Mouse (Mus musculus): ENCODE measurements around the gene Gm44511. TPM values are rescaled to one million over a fixed set of nuclear protein-coding genes. Genes with fewer than 3 reads are reported as not detected.

The Gm44511 gene
- polyA plus RNA-seq, 1 experiment from 2014 or later: not detected

DNA sequence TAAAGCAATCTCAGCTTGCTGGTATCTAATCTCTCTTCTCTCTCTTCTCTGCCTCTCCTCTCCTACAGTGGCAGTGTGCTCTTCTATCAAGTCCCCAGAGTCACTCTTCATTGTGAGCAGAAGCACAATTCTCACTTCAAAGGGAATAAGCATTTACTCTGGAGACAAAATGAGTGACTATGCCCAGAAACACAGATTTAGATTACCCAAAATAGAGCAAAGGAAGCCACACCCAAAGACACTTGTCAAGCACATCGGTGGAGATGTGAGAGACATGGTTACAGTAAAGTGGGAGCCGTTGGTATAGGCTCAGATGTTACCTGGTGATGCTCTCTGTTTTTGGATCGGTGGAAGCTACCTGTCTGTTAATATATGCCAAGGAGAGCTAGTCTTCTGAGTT, 26.7 kb upstream of the Gm44511 start:
- no peak overlapping the region for H3K4me3 ChIP-seq (ENCODE audit: low read depth, low read length)
- 81% methylated on average over 3 of the region's 3 CpGs for WGBS

DNA sequence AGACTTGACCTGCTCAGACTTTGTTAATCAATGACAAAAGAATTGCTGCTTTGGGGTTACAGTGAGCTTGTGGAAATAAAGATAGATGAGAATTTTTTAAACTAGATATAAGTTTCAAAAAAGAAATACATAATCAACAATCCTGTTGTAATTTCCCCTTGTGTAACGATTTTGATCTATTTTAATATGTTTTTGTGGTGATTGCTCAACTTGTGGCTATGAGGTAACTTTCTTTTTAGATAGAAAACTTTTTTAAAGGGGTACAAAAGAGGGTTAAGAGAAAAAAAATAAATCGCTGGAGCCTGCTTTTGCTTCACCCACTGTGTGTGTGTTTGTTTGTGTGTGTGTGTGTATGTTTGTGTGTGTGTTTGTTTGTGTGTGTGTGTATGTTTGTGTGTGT, 25.0 kb upstream of the Gm44511 start:
- no peak for ATAC-seq (ENCODE audit: insufficient number of reproducible peaks, insufficient read depth, low FRiP score, low read depth)
- Histone ChIP-seq H3K36me3 (ENCODE audit: control insufficient read depth, insufficient read depth, low read length) (no peaks in the 10 kb centered on the region), H3K27me3 (ENCODE audit: control insufficient read depth, insufficient read depth, low read length) (no peaks in the 10 kb centered on the region), H3K4me3 (ENCODE audit: low read depth, low read length) (no peak overlapping the region), H3K4me1 (ENCODE audit: control insufficient read depth, insufficient read depth, low read length) (no peaks in the 10 kb centered on the region), H3K9me3 (ENCODE audit: control insufficient read depth, low read depth, low read length) (no peaks in the 10 kb centered on the region), H3K9ac (replicated peaks; ENCODE audit: low read depth, low read length) (no peak overlapping the region), H3K27ac (ENCODE audit: low read length) (no peak overlapping the region), H3K4me2 (replicated peaks; ENCODE audit: low read depth, low read length) (no peak overlapping the region)
- 83% methylated on average over 2 of the region's 2 CpGs for WGBS

More for the DNA sequence above, 26.7 kb upstream of the Gm44511 start:
- ATAC-seq (ENCODE audit: insufficient number of reproducible peaks, insufficient read depth, low FRiP score, low read depth): no peak
- H3K4me2 ChIP-seq (replicated peaks; ENCODE audit: low read depth, low read length): no peak overlapping the region
- no peaks in the 10 kb centered on the region for H3K36me3 ChIP-seq (ENCODE audit: control insufficient read depth, insufficient read depth, low read length)
- no peaks in the 10 kb centered on the region for H3K4me1 ChIP-seq (ENCODE audit: control insufficient read depth, insufficient read depth, low read length)
- no peaks in the 10 kb centered on the region for H3K27me3 ChIP-seq (ENCODE audit: control insufficient read depth, insufficient read depth, low read length)
- no peak overlapping the region for H3K27ac ChIP-seq (ENCODE audit: low read length)
- no peaks in the 10 kb centered on the region for H3K9me3 ChIP-seq (ENCODE audit: control insufficient read depth, low read depth, low read length)
- H3K9ac ChIP-seq (replicated peaks; ENCODE audit: low read depth, low read length): no peak overlapping the region

DNA sequence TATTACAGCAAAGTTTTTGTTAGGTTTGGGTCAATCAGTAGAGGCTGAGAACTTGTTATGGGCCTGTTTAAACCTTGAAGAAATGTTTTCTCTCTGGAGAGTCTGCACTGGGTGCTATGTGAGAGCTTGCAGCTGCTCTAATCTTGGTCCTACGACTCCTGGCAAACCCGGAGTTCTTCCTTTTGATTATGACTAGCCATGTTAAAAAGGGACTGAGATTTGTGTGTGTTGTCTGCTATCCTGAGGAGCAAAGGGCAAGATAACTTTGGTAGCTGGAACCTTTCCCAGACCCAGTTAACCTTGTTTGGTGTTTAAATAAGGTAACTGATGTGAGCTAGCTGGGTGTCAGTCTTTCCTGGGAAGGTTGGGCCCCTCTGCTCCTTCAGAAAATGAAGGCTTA, 24.6 kb upstream of the Gm44511 start:
- Histone ChIP-seq H3K4me2 (replicated peaks; ENCODE audit: low read depth, low read length) (no peak overlapping the region), H3K4me1 (ENCODE audit: control insufficient read depth, insufficient read depth, low read length) (no peaks in the 10 kb centered on the region), H3K9ac (replicated peaks; ENCODE audit: low read depth, low read length) (no peak overlapping the region), H3K27ac (ENCODE audit: low read length) (no peak overlapping the region), H3K4me3 (ENCODE audit: low read depth, low read length) (no peak overlapping the region), H3K9me3 (ENCODE audit: control insufficient read depth, low read depth, low read length) (no peaks in the 10 kb centered on the region), H3K27me3 (ENCODE audit: control insufficient read depth, insufficient read depth, low read length) (no peaks in the 10 kb centered on the region), H3K36me3 (ENCODE audit: control insufficient read depth, insufficient read depth, low read length) (no peaks in the 10 kb centered on the region)
- no peak for ATAC-seq (ENCODE audit: insufficient number of reproducible peaks, insufficient read depth, low FRiP score, low read depth)
- WGBS: 43% methylated on average over 2 of the region's 2 CpGs

DNA sequence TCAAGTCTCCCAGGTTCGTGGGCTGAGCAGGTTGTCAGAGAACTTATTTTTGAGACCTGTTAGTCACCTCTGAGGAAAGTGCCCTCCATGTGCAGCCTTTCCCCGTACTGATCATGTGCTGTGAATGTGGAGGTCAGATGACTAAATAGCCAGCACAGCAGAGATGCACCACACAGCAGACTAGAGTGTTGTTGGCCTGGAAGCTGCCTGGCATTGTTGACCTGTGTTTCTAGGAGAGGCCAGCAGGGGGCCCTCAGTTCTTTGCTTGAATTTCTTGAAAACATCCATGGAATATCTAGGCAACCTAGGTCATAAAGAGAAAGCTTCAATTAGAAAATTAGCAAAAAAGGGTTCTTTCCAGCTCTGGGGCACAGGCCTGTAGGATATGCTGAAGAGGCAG, 23.8 kb upstream of the Gm44511 start:
- H3K27ac ChIP-seq (ENCODE audit: low read length): no peak overlapping the region
- no peaks in the 10 kb centered on the region for H3K9me3 ChIP-seq (ENCODE audit: control insufficient read depth, low read depth, low read length)
- H3K4me2 ChIP-seq (replicated peaks; ENCODE audit: low read depth, low read length): no peak overlapping the region
- no peak for ATAC-seq (ENCODE audit: insufficient number of reproducible peaks, insufficient read depth, low FRiP score, low read depth)
- no peaks in the 10 kb centered on the region for H3K36me3 ChIP-seq (ENCODE audit: control insufficient read depth, insufficient read depth, low read length)
- H3K27me3 ChIP-seq (ENCODE audit: control insufficient read depth, insufficient read depth, low read length): no peaks in the 10 kb centered on the region
- no peak overlapping the region for H3K4me3 ChIP-seq (ENCODE audit: low read depth, low read length)
- H3K9ac ChIP-seq (replicated peaks; ENCODE audit: low read depth, low read length): no peak overlapping the region
- 58% methylated on average over 2 of the region's 2 CpGs for WGBS
- H3K4me1 ChIP-seq (ENCODE audit: control insufficient read depth, insufficient read depth, low read length): no peaks in the 10 kb centered on the region

DNA sequence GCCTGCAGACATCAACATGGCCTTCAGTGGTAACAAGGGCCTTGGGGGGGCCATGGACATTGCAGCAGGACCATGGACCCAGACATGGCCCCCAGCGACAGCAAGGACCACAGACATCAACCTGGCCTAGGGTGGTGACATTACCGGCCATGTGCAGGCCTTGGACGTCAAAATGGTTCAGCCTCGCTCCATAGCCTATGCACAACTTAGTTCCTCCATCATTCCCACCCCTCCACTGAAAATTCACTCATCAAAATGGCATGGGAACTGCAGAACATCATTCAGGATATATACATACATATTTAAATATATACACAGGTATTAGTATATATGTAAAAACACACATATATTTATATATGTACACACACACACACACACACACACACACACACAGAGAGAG, 21.3 kb upstream of the Gm44511 start:
- Histone ChIP-seq H3K27ac (ENCODE audit: low read length) (no peak overlapping the region), H3K27me3 (ENCODE audit: control insufficient read depth, insufficient read depth, low read length) (no peaks in the 10 kb centered on the region), H3K4me1 (ENCODE audit: control insufficient read depth, insufficient read depth, low read length) (peaks cover 3% of the 10 kb centered on the region; the same call in 1 of the 2 replicates), H3K9ac (replicated peaks; ENCODE audit: low read depth, low read length) (no peak overlapping the region), H3K36me3 (ENCODE audit: control insufficient read depth, insufficient read depth, low read length) (no peaks in the 10 kb centered on the region), H3K9me3 (ENCODE audit: control insufficient read depth, low read depth, low read length) (no peaks in the 10 kb centered on the region), H3K4me3 (ENCODE audit: low read depth, low read length) (no peak overlapping the region), H3K4me2 (replicated peaks; ENCODE audit: low read depth, low read length) (no peak overlapping the region)
- no peak for ATAC-seq (ENCODE audit: insufficient number of reproducible peaks, insufficient read depth, low FRiP score, low read depth)
- 93% methylated on average over 4 of the region's 4 CpGs for WGBS

DNA sequence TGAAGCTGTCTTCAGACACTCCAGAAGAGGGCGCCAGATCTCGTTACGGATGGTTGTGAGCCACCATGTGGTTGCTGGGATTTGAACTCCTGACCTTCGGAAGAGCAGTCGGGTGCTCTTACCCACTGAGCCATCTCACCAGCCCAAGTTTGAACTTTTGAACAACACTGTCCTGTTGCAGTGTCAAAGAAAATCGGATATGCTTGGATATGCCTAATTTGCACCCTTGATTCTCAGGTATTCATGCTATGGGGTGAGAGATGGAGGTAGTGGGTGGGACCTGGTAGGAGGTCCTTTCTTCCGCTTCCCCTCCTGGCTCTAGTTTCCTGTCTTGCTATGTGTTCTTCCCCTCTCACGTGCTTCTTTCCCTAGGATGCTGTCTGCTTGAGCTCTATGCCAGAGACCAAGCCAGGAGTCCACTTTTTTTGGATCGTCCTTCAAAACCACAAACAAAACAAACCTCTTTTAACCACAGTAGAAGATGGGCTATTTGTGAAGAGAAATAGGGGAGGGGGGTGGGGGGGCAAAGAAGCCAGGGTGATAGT, 20.0 kb upstream of the Gm44511 start:
- 71% methylated on average over 6 of the region's 9 CpGs for WGBS
- peaks cover 3% of the 10 kb centered on the region; the same call in 1 of the 2 replicates for H3K4me1 ChIP-seq (ENCODE audit: control insufficient read depth, insufficient read depth, low read length)
- ATAC-seq (ENCODE audit: insufficient number of reproducible peaks, insufficient read depth, low FRiP score, low read depth): no peak
- no peak overlapping the region for H3K4me2 ChIP-seq (replicated peaks; ENCODE audit: low read depth, low read length)
- H3K27ac ChIP-seq (ENCODE audit: low read length): no peak overlapping the region
- no peaks in the 10 kb centered on the region for H3K9me3 ChIP-seq (ENCODE audit: control insufficient read depth, low read depth, low read length)
- no peak overlapping the region for H3K9ac ChIP-seq (replicated peaks; ENCODE audit: low read depth, low read length)
- H3K36me3 ChIP-seq (ENCODE audit: control insufficient read depth, insufficient read depth, low read length): no peaks in the 10 kb centered on the region
- no peaks in the 10 kb centered on the region for H3K27me3 ChIP-seq (ENCODE audit: control insufficient read depth, insufficient read depth, low read length)
- H3K4me3 ChIP-seq (ENCODE audit: low read depth, low read length): no peak overlapping the region

DNA sequence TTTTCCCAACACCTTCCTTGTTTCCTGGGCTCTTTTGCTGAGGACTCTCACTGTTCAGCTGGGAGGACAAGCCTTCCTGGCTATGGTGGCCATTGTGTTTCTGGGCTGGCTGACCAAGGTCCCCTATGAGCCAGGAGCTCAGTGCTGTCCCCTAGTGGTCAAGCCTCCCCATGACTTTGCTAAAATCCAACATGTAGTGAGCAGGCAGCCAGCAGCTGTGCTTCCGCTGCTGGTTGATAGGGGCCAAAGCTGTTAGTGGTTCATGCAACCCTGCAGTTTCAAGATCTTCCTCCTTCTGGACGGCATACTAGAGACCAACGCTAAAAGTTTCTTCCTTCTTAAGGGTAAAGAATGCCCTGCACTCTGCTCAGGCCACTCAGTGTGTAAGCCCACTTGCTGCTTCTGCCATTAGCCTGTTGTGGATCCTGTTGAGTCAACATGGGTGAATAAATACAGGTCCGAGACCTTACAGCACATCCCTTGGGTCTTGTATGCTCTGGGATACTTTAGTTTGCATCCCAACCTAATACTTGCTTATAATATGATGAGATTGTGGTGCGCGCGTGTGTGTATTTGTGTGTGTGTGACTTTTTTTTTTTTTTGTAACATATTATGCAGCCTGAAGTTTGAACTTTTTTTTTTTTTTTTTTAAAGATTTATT, 19.3 kb upstream of the Gm44511 start:
- 35% methylated on average over 7 of the region's 7 CpGs for WGBS
- Histone ChIP-seq H3K27me3 (ENCODE audit: control insufficient read depth, insufficient read depth, low read length) (no peaks in the 10 kb centered on the region), H3K27ac (ENCODE audit: low read length) (no peak overlapping the region), H3K4me1 (ENCODE audit: control insufficient read depth, insufficient read depth, low read length) (peaks cover 3% of the 10 kb centered on the region; the same call in 1 of the 2 replicates), H3K9me3 (ENCODE audit: control insufficient read depth, low read depth, low read length) (no peaks in the 10 kb centered on the region), H3K4me3 (ENCODE audit: low read depth, low read length) (no peak overlapping the region), H3K4me2 (replicated peaks; ENCODE audit: low read depth, low read length) (no peak overlapping the region), H3K9ac (replicated peaks; ENCODE audit: low read depth, low read length) (no peak overlapping the region), H3K36me3 (ENCODE audit: control insufficient read depth, insufficient read depth, low read length) (no peaks in the 10 kb centered on the region)
- ATAC-seq (ENCODE audit: insufficient number of reproducible peaks, insufficient read depth, low FRiP score, low read depth): no peak

DNA sequence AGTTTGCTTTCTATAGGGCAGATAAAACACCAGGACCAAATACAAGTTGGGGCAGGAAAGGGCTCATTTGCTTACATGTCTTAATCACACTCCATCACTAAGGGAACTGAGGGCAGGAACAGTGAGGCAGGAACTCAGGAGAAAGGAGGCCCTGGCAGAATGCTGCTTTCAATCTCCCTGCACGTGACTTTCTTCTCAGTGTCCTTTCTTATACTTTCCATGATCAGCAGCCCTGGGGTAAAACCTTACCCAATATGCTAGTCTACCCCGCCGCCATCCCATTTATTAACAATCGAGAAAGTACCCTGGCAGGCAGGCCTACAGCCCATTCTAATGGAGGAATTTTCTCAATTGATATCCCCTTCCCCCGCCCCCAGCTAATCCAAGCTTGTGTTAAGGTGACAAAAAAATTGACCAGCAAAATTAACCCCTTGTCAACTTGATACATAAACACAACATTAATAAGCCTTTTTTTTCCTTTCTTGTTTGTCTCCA, 18.5 kb upstream of the Gm44511 start:
- 83% methylated on average over 5 of the region's 5 CpGs for WGBS
- no peak overlapping the region for H3K4me2 ChIP-seq (replicated peaks; ENCODE audit: low read depth, low read length)
- H3K4me3 ChIP-seq (ENCODE audit: low read depth, low read length): no peak overlapping the region

More for the DNA sequence above, 18.5 kb upstream of the Gm44511 start:
- H3K9ac ChIP-seq (replicated peaks; ENCODE audit: low read depth, low read length): no peak overlapping the region
- H3K9me3 ChIP-seq (ENCODE audit: control insufficient read depth, low read depth, low read length): no peaks in the 10 kb centered on the region
- no peaks in the 10 kb centered on the region for H3K27me3 ChIP-seq (ENCODE audit: control insufficient read depth, insufficient read depth, low read length)
- H3K27ac ChIP-seq (ENCODE audit: low read length): peak overlapping the region; percentile 90; the same call in 1 of the 2 replicates
- peaks cover 3% of the 10 kb centered on the region; the same call in 1 of the 2 replicates for H3K4me1 ChIP-seq (ENCODE audit: control insufficient read depth, insufficient read depth, low read length)
- ATAC-seq (ENCODE audit: insufficient number of reproducible peaks, insufficient read depth, low FRiP score, low read depth): no peak
- no peaks in the 10 kb centered on the region for H3K36me3 ChIP-seq (ENCODE audit: control insufficient read depth, insufficient read depth, low read length)
